Mouse (Mus musculus): Measurements from ENCODE around the gene Dusp12. TPM values are rescaled to one million over a fixed set of nuclear protein-coding genes. Genes with fewer than 3 reads are reported as not detected.

Gene Dusp12
- polyA plus RNA-seq, 1 experiment from 2014 or later = 27.3 TPM

- CTCF ChIA-PET = interaction anchor here (1.2 kb wide), 1 partner anchor 9 kb away, joined by 3 read pairs; no protein-coding TSS in a partner anchor
Observed at GRCm38 (mm10) chr1:170876906-170877305, 8.4 kb downstream of the Dusp12 start.

GRCm38 (mm10) chr1:170875676-170876075 lies 9.7 kb downstream of the Dusp12 start:
- ChIA-PET POLR2A (no interaction called here), CTCF (interaction anchor here (1.2 to 1.3 kb wide), 2 partner anchors 9 to 21 kb away, joined by 3 to 4 read pairs; no protein-coding TSS in a partner anchor)
- TF ChIP-seq CTCF (IDR thresholded peaks at IDR 0.05) = no peak
- H3K27me3 ChIP-seq = no peaks in the 10 kb centered on the region
- ATAC-seq (no peak), DNase-seq (ENCODE audit: low read depth, low spot score) (no peak)
- in situ Hi-C loops (cut with MboI; ENCODE audit: low pct_unique_long_range_greater_than_20kb) = loop anchor here (25.0 kb wide), 1 partner anchor 387 kb away; the partner anchor contains the start of genes Adamts4, B4galt3 and Ndufs2

More at GRCm38 (mm10) chr1:170876906-170877305, 8.4 kb downstream of the Dusp12 start:
- H3K27me3 ChIP-seq = no peaks in the 10 kb centered on the region
- ATAC-seq (no peak), DNase-seq (ENCODE audit: low read depth, low spot score) (no peak)
- in situ Hi-C loops (cut with MboI; ENCODE audit: low pct_unique_long_range_greater_than_20kb) = loop anchor here (25.0 kb wide), 1 partner anchor 385 kb away; the partner anchor contains the start of genes Adamts4, B4galt3 and Ndufs2
- TF ChIP-seq CTCF (IDR thresholded peaks at IDR 0.05) = no peak
- POLR2A ChIA-PET = no interaction called here

GRCm38 (mm10) chr1:170871961-170872360 lies 13.4 kb downstream of the Dusp12 start:
- in situ Hi-C loops (cut with MboI; ENCODE audit: low pct_unique_long_range_greater_than_20kb) = no loop called here
- ChIA-PET CTCF (interaction anchor here (1.7 kb wide), 1 partner anchor 12 kb away, joined by 3 read pairs; no protein-coding TSS in a partner anchor), POLR2A (no interaction called here)
- no peak for TF ChIP-seq CTCF (IDR thresholded peaks at IDR 0.05)
- DNase-seq (ENCODE audit: low read depth, low spot score) = no peak
- ATAC-seq = no peak
- no peaks in the 10 kb centered on the region for H3K27me3 ChIP-seq

GRCm38 (mm10) chr1:170871402-170871801 lies 13.9 kb downstream of the Dusp12 start:
- CTCF ChIA-PET = interaction anchor here (0.6 to 1.7 kb wide), 2 partner anchors 11 to 15 kb away, joined by 3 read pairs; no protein-coding TSS in a partner anchor
- no peak for TF ChIP-seq CTCF (IDR thresholded peaks at IDR 0.05)
- no peak for ATAC-seq
- no peak for DNase-seq (ENCODE audit: low read depth, low spot score)
- no peaks in the 10 kb centered on the region for H3K27me3 ChIP-seq
- in situ Hi-C loops (cut with MboI; ENCODE audit: low pct_unique_long_range_greater_than_20kb) = no loop called here
- POLR2A ChIA-PET = no interaction called here

GRCm38 (mm10) chr1:170868905-170869283 lies 16.4 kb downstream of the Dusp12 start:
- DNase-seq (ENCODE audit: low read depth, low spot score) (no peak), ATAC-seq (no peak)
- no peak for TF ChIP-seq CTCF (IDR thresholded peaks at IDR 0.05)
- in situ Hi-C loops (cut with MboI; ENCODE audit: low pct_unique_long_range_greater_than_20kb) = no loop called here
- POLR2A ChIA-PET = no interaction called here
- CTCF ChIA-PET = interaction anchor here (0.9 kb wide), 1 partner anchor 16 kb away, joined by 4 read pairs; the partner anchor contains the start of genes Dusp12 and Gm26620
- no peaks in the 10 kb centered on the region for H3K27me3 ChIP-seq

DNA sequence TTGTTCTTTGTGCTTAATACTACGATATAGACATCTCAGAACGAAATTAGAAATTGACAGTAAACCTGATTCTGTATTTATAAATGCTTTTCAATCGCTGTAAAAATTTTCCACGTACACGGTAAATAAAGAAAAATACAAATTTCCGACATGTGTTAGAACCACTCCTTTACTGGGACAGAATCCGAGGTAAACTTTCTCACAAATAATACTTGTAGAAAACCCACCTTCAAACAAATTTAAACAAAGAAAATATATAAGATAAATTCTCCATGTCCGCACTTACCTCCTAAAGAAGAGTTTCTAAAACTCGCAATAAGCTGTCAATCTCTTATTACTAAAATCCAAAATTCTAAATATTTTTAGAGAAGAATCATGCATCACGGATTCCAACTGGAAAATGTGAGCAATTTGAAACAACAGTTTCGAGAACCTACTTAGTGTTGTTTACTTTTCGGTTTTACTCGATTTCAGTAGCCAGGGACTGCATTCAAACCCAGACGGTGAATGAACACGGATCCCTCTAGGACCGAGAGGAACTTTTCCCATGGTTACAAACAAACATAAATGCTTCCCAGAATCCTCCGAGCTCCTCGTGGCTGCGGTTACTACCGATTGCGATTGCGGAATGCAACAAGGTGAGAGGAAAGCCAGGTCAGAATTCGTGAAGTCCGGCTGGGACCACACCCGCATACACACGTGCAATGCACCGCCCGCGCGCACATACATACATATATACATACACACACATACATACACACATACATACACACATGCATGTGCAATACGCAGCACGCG lies 17.0 kb downstream of the Dusp12 start:
- TF ChIP-seq CTCF (IDR thresholded peaks at IDR 0.05) = no peak
- ChIA-PET POLR2A (interaction anchor here (2.3 kb wide), 1 partner anchor 14 kb away, joined by 6 read pairs; no protein-coding TSS in a partner anchor), CTCF (interaction anchor here (0.9 to 1.0 kb wide), 2 partner anchors 9 to 17 kb away, joined by 3 to 4 read pairs; partner anchors contain the start of genes Dusp12 and Gm26620)
- no peaks in the 10 kb centered on the region for H3K27me3 ChIP-seq
- no peak for DNase-seq (ENCODE audit: low read depth, low spot score)
- in situ Hi-C loops (cut with MboI; ENCODE audit: low pct_unique_long_range_greater_than_20kb) = no loop called here
- ATAC-seq = peak; percentile 78

- no peaks in the 10 kb centered on the region for H3K27me3 ChIP-seq
- no peak for TF ChIP-seq CTCF (IDR thresholded peaks at IDR 0.05)
- in situ Hi-C loops (cut with MboI; ENCODE audit: low pct_unique_long_range_greater_than_20kb) = no loop called here
- ChIA-PET POLR2A (interaction anchor here (2.3 kb wide), 1 partner anchor 14 kb away, joined by 6 read pairs; no protein-coding TSS in a partner anchor), CTCF (interaction anchor here (1.0 kb wide), 1 partner anchor 9 kb away, joined by 3 read pairs; no protein-coding TSS in a partner anchor)
- peak; percentile 73 for DNase-seq (ENCODE audit: low read depth, low spot score)
- peak; percentile 21 for ATAC-seq
Observed at GRCm38 (mm10) chr1:170867691-170868105, 17.6 kb downstream of the Dusp12 start, which contains the start of gene Atf6. TSS of gene Atf6 (minus strand) at chr1:170867771.

GRCm38 (mm10) chr1:170866992-170867690 lies 18.2 kb downstream of the Dusp12 start:
- ATAC-seq = peak; percentile 20
- in situ Hi-C loops (cut with MboI; ENCODE audit: low pct_unique_long_range_greater_than_20kb) = no loop called here

DNA sequence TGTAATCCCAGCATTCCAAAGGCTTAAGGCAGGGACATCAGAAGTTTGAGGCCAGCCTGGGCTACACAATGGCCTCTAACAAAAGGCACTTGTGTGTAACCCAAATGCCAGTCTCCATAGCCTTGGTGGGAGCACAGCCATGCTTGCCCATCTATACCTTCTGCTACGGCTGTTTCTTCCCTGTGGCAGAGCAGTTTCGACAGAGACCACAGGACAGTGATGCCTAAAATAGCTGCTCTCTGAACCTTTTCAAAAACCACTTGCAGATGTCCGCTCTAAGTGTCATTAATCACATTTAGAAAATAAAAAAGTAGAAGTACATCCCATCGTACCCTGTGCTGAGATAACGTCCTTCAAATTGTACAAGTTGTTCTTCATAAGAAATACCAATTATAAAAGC lies 19.9 kb downstream of the Dusp12 start:
- ChIA-PET CTCF (interaction anchor here (0.9 kb wide), 1 partner anchor 10 kb away, joined by 3 read pairs; no protein-coding TSS in a partner anchor), POLR2A (no interaction called here)
- in situ Hi-C loops (cut with MboI; ENCODE audit: low pct_unique_long_range_greater_than_20kb) = no loop called here
- ATAC-seq (no peak), DNase-seq (ENCODE audit: low read depth, low spot score) (no peak)
- no peak for TF ChIP-seq CTCF (IDR thresholded peaks at IDR 0.05)
- no peaks in the 10 kb centered on the region for H3K27me3 ChIP-seq

More at GRCm38 (mm10) chr1:170866992-170867690, 18.2 kb downstream of the Dusp12 start:
- CTCF ChIA-PET = interaction anchor here (1.0 to 1.3 kb wide), 4 partner anchors 8 to 26 kb away, joined by 3 to 5 read pairs (median 4); no protein-coding TSS in a partner anchor
- no peak for TF ChIP-seq CTCF (IDR thresholded peaks at IDR 0.05)
- no peak for DNase-seq (ENCODE audit: low read depth, low spot score)
- POLR2A ChIA-PET = interaction anchor here (2.3 kb wide), 1 partner anchor 13 kb away, joined by 6 read pairs; no protein-coding TSS in a partner anchor
- H3K27me3 ChIP-seq = no peaks in the 10 kb centered on the region

DNA sequence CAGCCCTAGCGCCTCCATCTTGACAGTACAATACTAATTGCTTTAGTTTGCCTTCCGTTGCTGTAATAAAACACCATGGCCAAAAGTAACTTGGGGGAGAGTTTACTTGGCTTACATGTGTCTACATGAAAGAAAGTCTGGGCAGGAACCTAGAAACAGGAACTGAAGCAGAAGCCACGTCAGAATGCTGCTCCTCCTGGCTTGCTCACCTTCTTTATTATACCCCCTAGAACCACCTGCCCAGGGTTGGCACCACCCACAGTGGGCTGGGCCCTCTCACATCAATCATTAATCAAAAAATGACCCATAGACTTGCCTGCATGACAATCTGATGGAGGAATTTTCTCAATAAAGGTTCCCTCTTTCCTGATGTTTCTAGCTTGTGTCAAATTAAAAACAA lies 20.6 kb downstream of the Dusp12 start:
- ATAC-seq = no peak
- no peak for TF ChIP-seq CTCF (IDR thresholded peaks at IDR 0.05)
- DNase-seq (ENCODE audit: low read depth, low spot score) = no peak
- no peaks in the 10 kb centered on the region for H3K27me3 ChIP-seq
- in situ Hi-C loops (cut with MboI; ENCODE audit: low pct_unique_long_range_greater_than_20kb) = no loop called here
- ChIA-PET POLR2A (no interaction called here), CTCF (no interaction called here)

Data from Patski (cell line).